Mouse (Mus musculus): ENCODE data around the gene Fam196b. TPM values are rescaled to one million over a fixed set of nuclear protein-coding genes. Genes with fewer than 3 reads are reported as not detected.
A peak's percentile ranks its signal among the peaks of the same experiment; 100 is the strongest.

The Fam196b gene
- polyA plus RNA-seq (2015; fragmentation: Nextera tagmentation; extraction: Ambion mirVana), result 0.43 and 0.51 TPM in 2 replicates

- H3K4me2 ChIP-seq, result peak within 1 kb of the TSS; percentile 62
- H3K4me3 ChIP-seq (replicated peaks), result peak within 1 kb of the TSS; percentile 35
- no peaks in the 10 kb centered on the region for H3K9me3 ChIP-seq (replicated peaks)
- H3K9ac ChIP-seq, result no peak within 1 kb of the TSS
- H3K27me3 ChIP-seq, result 0 out of 2 replicates have a peak, but pooled peaks cover 8% of the 10 kb centered on the region
- WGBS, result 2% methylated on average over 13 of the region's 13 CpGs
- ATAC-seq (replicated peaks; ENCODE audit: low FRiP score), result 0 out of 2 replicates have a peak, but pooled peaks have one; percentile 59
- H3K27ac ChIP-seq, result no peak within 1 kb of the TSS
- H3K36me3 ChIP-seq, result no peaks in the 10 kb centered on the region
- peaks cover 15% of the 10 kb centered on the region for H3K4me1 ChIP-seq
Measured at GRCm38 (mm10) chr11:34314534-34315379, at the start of gene Fam196b. Fam196b (plus strand) TSS chr11:34314822.

DNA sequence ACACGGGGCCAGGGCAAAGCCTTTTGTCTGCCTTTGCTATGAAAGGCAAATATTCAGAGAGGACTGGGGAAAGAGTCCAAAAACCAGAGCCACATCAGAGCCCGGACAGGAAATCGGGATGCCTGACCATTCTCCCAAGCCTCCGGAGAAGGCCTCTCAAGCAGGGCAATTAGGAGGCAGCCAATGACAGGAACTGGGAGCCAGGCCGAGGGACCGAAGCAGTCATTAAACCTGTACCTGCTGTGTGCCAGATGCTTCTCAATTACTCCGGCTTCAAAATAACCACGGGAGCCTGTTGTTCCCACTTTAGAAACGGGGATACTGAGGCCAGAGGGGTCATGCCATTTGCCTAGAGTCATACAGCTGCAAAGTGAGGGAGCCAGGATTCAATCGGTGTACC lies 42.6 kb upstream of the Fam196b start:
- WGBS, result 44% methylated on average over 10 of the region's 10 CpGs
- H3K9ac ChIP-seq, result no peak overlapping the region
- no peak overlapping the region for H3K4me3 ChIP-seq (replicated peaks)
- no peak overlapping the region for H3K27ac ChIP-seq
- no peaks in the 10 kb centered on the region for H3K27me3 ChIP-seq
- no peak for ATAC-seq (replicated peaks; ENCODE audit: low FRiP score)
- H3K4me2 ChIP-seq, result no peak overlapping the region
- no peaks in the 10 kb centered on the region for H3K4me1 ChIP-seq
- H3K9me3 ChIP-seq (replicated peaks), result no peaks in the 10 kb centered on the region
- H3K36me3 ChIP-seq, result no peaks in the 10 kb centered on the region

DNA sequence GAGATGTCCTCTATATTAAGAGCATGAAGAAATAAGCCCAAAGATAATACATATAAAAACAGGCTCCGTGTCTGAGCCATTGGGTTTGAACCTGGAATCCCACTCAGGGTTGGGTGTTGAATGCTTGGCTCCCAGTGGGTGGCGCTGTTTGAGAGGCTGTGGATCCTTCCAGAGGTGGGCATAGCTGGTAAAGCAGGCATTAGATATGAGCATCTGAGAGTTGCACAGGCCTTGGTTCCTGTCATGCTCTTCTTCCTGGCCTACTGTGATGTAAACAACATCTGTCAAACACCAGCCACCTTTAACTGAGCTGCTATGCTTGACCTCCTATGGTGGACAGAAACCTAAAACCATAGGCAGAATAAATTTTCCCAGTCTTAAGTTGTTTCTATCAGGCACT lies 38.7 kb upstream of the Fam196b start:
- Histone ChIP-seq H3K27ac (no peak overlapping the region), H3K27me3 (no peaks in the 10 kb centered on the region), H3K4me3 (replicated peaks) (no peak overlapping the region), H3K9me3 (replicated peaks) (no peaks in the 10 kb centered on the region), H3K36me3 (no peaks in the 10 kb centered on the region), H3K4me2 (no peak overlapping the region), H3K9ac (no peak overlapping the region), H3K4me1 (no peaks in the 10 kb centered on the region)
- WGBS, result 48% methylated on average over 2 of the region's 2 CpGs
- ATAC-seq (replicated peaks; ENCODE audit: low FRiP score), result peak; percentile 58

DNA sequence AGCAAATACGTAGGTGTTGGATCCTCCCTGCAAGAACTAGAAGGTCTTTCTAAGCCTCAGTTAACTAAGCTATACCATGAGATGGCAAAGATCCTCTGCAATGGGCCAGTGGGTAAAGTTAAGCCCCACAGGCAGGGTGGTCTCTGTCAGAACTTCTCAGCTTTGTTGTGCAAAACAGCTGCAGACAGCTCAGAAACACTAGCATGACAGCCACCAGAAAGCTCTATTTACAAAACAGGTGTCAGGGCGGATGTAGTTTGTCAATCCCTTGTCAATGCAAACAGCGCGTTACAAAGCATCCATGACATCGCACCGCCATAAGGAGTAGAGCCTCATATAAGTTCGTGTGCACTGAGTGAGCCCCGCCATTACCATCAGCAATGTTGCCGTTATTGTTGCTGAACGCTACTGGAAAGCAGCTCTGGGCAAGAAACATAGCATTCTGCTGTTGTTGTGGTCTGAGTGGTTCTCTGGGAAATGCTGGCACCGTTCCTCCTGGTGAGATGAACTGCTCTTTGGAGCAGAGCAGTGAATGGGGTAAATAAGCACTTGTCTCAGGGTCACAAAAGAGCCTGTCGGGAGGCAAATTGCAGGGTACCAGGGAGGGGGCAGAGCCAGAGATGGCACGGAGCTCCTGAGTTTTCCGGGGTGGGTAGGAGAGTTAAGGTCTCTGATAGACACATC lies 38.1 kb upstream of the Fam196b start:
- no peak for ATAC-seq (replicated peaks; ENCODE audit: low FRiP score)
- no peak overlapping the region for H3K4me3 ChIP-seq (replicated peaks)
- no peak overlapping the region for H3K4me2 ChIP-seq
- 59% methylated on average over 14 of the region's 14 CpGs for WGBS
- no peak overlapping the region for H3K9ac ChIP-seq
- no peaks in the 10 kb centered on the region for H3K4me1 ChIP-seq
- no peaks in the 10 kb centered on the region for H3K27me3 ChIP-seq
- no peaks in the 10 kb centered on the region for H3K9me3 ChIP-seq (replicated peaks)
- no peak overlapping the region for H3K27ac ChIP-seq
- H3K36me3 ChIP-seq, result no peaks in the 10 kb centered on the region

GRCm38 (mm10) chr11:34277047-34277445 lies 37.6 kb upstream of the Fam196b start:
- Histone ChIP-seq H3K27ac (no peak overlapping the region), H3K36me3 (no peaks in the 10 kb centered on the region), H3K4me1 (no peaks in the 10 kb centered on the region), H3K9ac (no peak overlapping the region), H3K4me2 (no peak overlapping the region), H3K4me3 (replicated peaks) (no peak overlapping the region), H3K9me3 (replicated peaks) (no peaks in the 10 kb centered on the region), H3K27me3 (no peaks in the 10 kb centered on the region)
- ATAC-seq (replicated peaks; ENCODE audit: low FRiP score), result no peak
- 71% methylated on average over 3 of the region's 3 CpGs for WGBS

DNA sequence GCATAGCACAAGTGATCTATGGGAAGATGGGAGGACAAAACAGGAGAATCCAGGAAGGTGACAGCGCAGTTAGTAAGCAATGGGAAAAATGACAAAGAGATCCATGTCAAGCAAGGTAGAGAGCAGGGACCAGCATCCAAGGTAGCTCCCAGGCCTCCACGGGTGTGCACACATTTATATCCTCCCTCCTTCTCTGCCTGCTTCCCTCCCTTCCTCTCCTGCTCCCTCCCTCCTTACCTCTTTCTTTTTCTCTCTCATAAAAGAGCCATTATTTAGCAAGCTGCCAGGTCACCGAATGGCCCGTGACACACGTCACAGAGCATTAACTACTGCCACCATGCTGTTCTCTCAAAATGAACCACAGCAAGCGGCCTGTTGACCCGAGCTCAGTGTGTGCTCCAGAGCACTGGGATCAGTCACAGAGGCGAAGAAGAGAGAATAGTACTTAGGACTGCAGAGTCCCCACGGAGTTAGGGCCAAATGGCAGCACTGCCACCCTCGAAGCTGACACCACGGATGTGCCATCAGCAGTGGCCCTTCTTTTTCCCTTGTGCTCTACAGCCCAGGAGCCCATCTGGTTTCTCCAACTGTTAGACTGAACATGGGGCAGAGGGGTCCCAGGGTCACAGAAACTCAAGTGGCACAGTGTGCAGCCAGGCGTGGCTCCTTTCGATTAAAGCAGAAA lies 30.4 kb upstream of the Fam196b start:
- Histone ChIP-seq H3K9ac (no peak overlapping the region), H3K27me3 (0 out of 2 replicates have a peak, but pooled peaks cover 4% of the 10 kb centered on the region), H3K4me1 (peaks cover 15% of the 10 kb centered on the region), H3K9me3 (replicated peaks) (no peaks in the 10 kb centered on the region), H3K27ac (no peak overlapping the region), H3K4me2 (0 out of 2 replicates have a peak overlapping the region, but pooled peaks have one; percentile 6), H3K36me3 (no peaks in the 10 kb centered on the region), H3K4me3 (replicated peaks) (no peak overlapping the region)
- 23% methylated on average over 13 of the region's 13 CpGs for WGBS
- peak; percentile 92 for ATAC-seq (replicated peaks; ENCODE audit: low FRiP score)

DNA sequence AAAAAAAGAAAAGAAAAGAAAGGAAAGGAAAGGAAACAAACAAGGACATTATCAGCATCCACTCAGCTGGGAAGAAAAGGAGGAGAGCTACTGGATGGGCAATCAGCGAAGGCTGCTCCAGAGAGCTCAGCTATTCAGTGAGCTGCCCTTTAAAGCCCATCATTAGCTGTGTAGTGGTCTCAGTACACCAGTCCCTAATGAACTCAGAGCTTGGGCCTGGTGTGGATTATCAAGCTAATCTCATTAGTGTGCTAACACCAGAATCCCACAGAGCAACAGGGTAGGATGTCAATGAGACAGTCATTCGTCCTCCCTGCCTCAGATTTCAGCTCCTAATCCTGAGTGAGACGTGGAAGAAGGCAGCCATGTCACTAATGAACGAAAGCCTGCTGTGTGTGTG lies 24.4 kb upstream of the Fam196b start:
- no peak overlapping the region for H3K9ac ChIP-seq
- no peaks in the 10 kb centered on the region for H3K36me3 ChIP-seq
- no peak overlapping the region for H3K4me3 ChIP-seq (replicated peaks)
- WGBS, result 66% methylated on average over 4 of the region's 4 CpGs
- H3K4me2 ChIP-seq, result no peak overlapping the region
- H3K27ac ChIP-seq, result no peak overlapping the region
- H3K9me3 ChIP-seq (replicated peaks), result no peaks in the 10 kb centered on the region
- no peaks in the 10 kb centered on the region for H3K27me3 ChIP-seq
- ATAC-seq (replicated peaks; ENCODE audit: low FRiP score), result no peak
- H3K4me1 ChIP-seq, result no peaks in the 10 kb centered on the region

DNA sequence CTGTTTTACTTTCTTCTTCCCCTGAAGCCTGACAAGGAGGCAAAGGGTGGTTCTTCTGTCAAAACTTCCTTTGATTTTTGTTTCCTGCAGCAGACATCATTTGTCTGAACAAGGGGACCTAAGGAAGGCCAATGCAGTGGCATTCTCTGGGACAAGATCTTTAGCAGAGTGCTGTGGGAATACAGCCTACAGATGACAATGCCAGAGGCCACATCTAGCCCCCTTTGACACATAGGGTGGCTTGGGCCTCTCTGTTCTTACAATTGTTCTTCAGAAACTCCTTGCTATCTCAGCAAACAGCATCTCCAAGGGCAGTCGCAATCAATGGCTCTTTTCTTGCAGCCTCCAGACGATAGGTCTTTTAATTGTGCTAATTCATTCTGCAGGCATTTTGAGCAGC lies 23.9 kb upstream of the Fam196b start:
- H3K27me3 ChIP-seq, result no peaks in the 10 kb centered on the region
- no peaks in the 10 kb centered on the region for H3K4me1 ChIP-seq
- H3K4me2 ChIP-seq, result no peak overlapping the region
- no peak overlapping the region for H3K4me3 ChIP-seq (replicated peaks)
- no peaks in the 10 kb centered on the region for H3K9me3 ChIP-seq (replicated peaks)
- ATAC-seq (replicated peaks; ENCODE audit: low FRiP score), result no peak
- H3K9ac ChIP-seq, result no peak overlapping the region
- 49% methylated on average over 2 of the region's 2 CpGs for WGBS
- H3K27ac ChIP-seq, result no peak overlapping the region
- H3K36me3 ChIP-seq, result no peaks in the 10 kb centered on the region

DNA sequence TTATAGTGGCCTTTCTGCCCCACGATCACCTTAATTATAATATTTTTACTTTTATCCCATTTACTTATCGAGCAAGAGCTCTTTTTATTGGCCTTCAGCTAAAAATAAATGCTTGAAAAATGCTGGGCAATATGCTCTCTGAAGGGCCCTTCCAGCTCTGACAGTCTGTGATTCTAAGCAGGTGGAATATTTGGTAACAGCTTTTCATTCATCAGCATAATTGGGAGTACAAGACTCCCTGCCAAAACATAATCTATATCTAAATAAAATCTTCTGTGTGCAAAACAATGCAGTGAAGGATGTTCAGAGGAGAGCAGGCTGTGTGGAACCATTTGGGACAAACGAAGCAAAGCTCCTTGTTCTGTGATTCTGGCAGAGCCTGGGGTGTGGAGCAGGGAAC lies 23.3 kb upstream of the Fam196b start:
- Histone ChIP-seq H3K4me3 (replicated peaks) (no peak overlapping the region), H3K27ac (no peak overlapping the region), H3K4me2 (no peak overlapping the region), H3K4me1 (no peaks in the 10 kb centered on the region), H3K27me3 (no peaks in the 10 kb centered on the region), H3K9ac (no peak overlapping the region), H3K36me3 (no peaks in the 10 kb centered on the region), H3K9me3 (replicated peaks) (no peaks in the 10 kb centered on the region)
- no peak for ATAC-seq (replicated peaks; ENCODE audit: low FRiP score)
- WGBS, result 74% methylated on average over 3 of the region's 3 CpGs

GRCm38 (mm10) chr11:34297698-34298378 lies 16.8 kb upstream of the Fam196b start:
- no peak overlapping the region for H3K4me3 ChIP-seq (replicated peaks)
- 82% methylated on average over 5 of the region's 5 CpGs for WGBS
- no peak for ATAC-seq (replicated peaks; ENCODE audit: low FRiP score)
- no peak overlapping the region for H3K9ac ChIP-seq
- H3K27me3 ChIP-seq, result no peaks in the 10 kb centered on the region
- no peaks in the 10 kb centered on the region for H3K9me3 ChIP-seq (replicated peaks)
- no peaks in the 10 kb centered on the region for H3K4me1 ChIP-seq
- no peak overlapping the region for H3K4me2 ChIP-seq
- H3K27ac ChIP-seq, result no peak overlapping the region
- H3K36me3 ChIP-seq, result no peaks in the 10 kb centered on the region

- no peaks in the 10 kb centered on the region for H3K9me3 ChIP-seq (replicated peaks)
- no peaks in the 10 kb centered on the region for H3K36me3 ChIP-seq
- H3K4me3 ChIP-seq (replicated peaks), result no peak overlapping the region
- no peaks in the 10 kb centered on the region for H3K27me3 ChIP-seq
- no peak overlapping the region for H3K9ac ChIP-seq
- H3K4me1 ChIP-seq, result no peaks in the 10 kb centered on the region
- WGBS, result 74% methylated on average over 1 of the region's 1 CpGs
- no peak for ATAC-seq (replicated peaks; ENCODE audit: low FRiP score)
- H3K4me2 ChIP-seq, result no peak overlapping the region
- H3K27ac ChIP-seq, result no peak overlapping the region
Measured at GRCm38 (mm10) chr11:34299550-34299949, 15.1 kb upstream of the Fam196b start.

All from kidney, embryonic 15.5 days (tissue).